Mouse (Mus musculus): Measurements from ENCODE around the gene Smim8. TPM values are rescaled to one million over a fixed set of nuclear protein-coding genes. Genes with fewer than 3 reads are reported as not detected.

The Smim8 gene
- polyA plus RNA-seq (2012; rRNA removed): 0.17 and 0.19 TPM in 2 replicates

DNA sequence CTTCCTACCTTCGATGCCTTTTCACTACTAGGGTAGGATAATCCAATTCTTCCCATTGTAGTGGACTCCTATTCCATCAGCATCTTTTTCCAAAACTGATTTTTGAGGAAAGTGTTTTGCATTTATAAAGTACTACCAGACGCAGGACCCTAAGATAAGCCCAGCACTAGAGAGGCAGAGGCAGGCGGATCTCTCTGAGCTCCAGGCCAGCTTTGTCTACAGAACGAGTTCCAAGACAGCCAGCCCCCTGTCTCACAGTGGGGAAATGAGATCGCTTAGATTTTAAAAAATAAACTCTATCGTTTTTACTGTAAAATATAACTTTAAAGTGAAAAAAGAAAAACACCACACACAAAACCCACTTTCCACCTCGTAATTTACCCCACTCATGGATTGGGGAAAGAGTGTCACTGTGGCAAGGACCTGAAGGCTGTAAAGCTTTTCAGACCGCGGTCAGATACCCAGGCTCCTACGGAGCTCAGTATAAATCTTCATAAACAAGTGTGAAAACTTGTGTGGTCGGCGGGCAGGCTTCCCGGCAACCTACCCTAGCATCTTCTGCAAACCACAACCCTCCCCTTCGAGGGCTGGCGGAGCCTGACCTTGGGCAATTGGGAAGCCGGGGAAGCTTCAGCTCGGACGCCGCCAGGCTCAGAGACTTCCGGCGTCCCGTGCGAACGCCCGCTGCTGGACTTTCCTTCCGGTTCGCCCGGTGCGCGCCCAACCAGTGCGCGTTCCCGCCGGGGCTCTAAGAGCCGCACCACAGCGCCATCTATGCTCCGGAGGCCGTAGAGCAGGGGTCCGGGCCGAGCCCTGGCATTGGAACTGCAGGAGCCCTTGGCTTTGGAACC lies at the start of gene Smim8:
Gene Smim8, minus strand, starts transcription at position 747 of the 851 bp plus-strand sequence.

DNA sequence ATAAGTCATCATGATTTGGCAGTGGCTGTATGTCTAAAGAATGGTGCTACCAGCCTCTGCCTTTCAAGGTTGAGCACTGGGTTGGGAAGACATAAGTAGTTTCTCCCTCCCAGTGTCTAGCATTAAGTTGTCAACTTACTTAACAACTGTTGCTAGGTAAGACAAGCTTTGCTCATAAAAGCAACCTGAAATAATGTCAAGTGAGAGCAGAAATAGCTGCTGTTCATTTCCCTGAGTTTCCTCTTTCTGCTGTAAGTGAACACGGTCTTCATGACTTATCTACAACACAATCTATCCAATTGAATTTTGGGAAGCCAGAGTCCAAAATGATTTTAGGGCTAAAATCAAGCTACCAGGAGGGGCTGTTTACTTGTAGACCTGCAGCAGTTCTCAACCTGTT lies 22.1 kb downstream of the Smim8 start, which contains the start of gene Gm136:
Gene Gm136, minus strand, starts transcription at position 101 of the 400 bp plus-strand sequence.

DNA sequence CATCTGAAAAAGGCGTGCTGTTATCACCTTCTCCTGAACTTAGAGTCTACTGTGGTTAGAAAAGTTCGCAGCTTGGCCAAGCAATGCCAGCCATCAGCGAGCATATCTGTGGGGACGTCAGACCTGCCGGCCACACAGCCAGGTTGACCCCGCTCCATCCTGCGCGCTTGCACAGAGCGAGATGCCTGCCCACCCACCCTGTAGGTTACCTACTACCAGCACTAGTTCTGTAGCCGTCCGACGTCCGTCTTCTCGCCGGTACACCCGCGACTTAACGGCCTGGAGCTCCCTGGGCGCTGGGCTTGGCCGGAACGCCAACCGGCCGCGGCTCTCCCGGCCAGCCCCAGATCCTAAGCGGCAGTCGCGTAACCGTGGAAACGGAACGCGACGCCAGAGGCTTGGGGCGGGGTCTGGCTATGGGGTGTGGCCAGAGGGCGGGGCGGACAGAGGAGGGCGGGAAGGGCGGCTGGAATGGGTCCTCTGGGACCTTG lies 48.3 kb downstream of the Smim8 start, which contains the start of gene Cfap206:
Gene Cfap206, minus strand, starts transcription at position 356 of the 491 bp plus-strand sequence.

Other genes with a start within 250 kb of the Smim8 start
- gene Akirin2, start 227.5 kb downstream of the Smim8 start, polyA plus RNA-seq (2012; rRNA removed): 9.4 and 15.9 TPM in 2 replicates
- gene Orc3, start 163.5 kb downstream of the Smim8 start, polyA plus RNA-seq (2012; rRNA removed): 1.1 and 1.6 TPM in 2 replicates
- 2.5 and 2.8 TPM in 2 replicates for gene Rars2, start 163.5 kb downstream of the Smim8 start, polyA plus RNA-seq (2012; rRNA removed)
- gene Slc35a1, start 91.0 kb downstream of the Smim8 start, polyA plus RNA-seq (2012; rRNA removed): 5.9 and 6.0 TPM in 2 replicates
- gene Cfap206, start 48.2 kb downstream of the Smim8 start, polyA plus RNA-seq (2012; rRNA removed): not detected in 2 replicates
- not detected in 2 replicates for gene Gm136, start 22.2 kb downstream of the Smim8 start, polyA plus RNA-seq (2012; rRNA removed)
- 0.12 and 0.28 TPM in 2 replicates for gene Zfp292, start 104.5 kb upstream of the Smim8 start, polyA plus RNA-seq (2012; rRNA removed)
- gene Cga, start 115.4 kb upstream of the Smim8 start, polyA plus RNA-seq (2012; rRNA removed): 0.39 TPM in 1 of 2 replicates, not detected in the other